Mouse (Mus musculus) gastrocnemius, postnatal 4 days (tissue): ENCODE data around the gene Fam129a. TPM values are rescaled to one million over a fixed set of nuclear protein-coding genes. Genes with fewer than 3 reads are reported as not detected.

Source experiments
- DNase-seq, 2 experiments: peaks; one replicate each; pipeline ENCODE4 v3.0.0; 2021 to 2022; ENCODE audit warnings: low spot score in 2 of 2, mixed read lengths in 2 of 2
- total RNA-seq, 2 experiments: library from RNA; stranded (reverse); gene quantifications; 2 replicates each; pipeline ENCODE4 v1.2.3; 2021

The Fam129a gene
- total RNA-seq, 2 experiments from 2014 or later: 55.7 to 66.2 TPM

DNA sequence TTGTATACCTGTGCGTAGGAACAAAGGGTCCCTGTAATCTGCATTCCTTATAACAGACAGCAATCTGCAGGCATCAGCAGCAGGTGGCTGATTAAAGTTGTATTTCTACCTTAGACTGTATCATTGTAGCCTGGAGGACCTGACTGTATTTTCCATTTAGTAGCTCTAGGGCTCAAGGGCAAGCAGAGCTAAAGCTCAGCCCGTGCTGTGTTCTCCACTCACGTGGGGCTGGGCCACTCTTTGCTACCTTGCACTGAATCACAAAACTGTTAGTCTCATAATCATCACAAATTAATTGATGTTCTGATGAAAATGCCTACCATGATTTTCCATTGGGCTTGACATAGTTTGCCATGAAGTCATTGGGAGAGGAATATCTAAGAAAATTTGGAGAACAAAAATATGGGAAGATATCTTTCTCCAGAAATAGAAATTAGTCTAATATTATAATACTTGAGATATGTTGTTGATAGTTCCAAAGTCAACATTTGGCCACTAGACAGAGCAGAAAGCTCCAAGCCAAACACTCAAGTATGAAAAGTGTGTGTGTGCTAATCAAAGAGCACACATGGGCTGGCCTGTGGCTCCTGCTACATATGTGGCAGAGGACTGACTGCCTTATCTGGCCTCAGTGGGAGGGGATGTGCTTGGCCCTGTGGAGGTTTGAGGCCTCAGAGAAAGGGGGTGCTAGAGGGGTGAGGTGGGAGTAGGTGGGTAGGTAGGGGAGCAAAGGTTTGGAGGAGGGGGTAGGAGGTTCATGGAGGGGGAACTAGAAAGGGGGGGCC is 53.6 kb downstream of the Fam129a start:
- no peak for DNase-seq

DNA sequence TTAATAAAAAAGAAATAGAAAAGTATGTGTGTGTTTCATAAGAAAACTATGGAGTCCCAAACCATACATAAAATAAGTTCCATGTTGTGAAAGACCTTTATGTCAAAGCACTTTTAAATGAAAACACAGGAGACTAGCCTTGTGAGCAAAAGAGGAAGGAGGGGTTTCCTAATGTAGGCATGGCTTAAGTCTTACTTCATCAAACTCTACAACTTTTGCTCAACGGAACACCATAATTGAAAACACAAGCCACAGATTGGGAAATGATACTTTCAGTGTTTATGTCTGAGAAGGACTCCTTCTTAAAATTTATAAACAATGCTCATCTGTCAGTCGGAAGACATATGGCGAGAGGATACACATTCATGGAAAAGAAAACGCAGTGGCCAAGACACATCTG is 54.3 kb downstream of the Fam129a start:
- no peak for DNase-seq

DNA sequence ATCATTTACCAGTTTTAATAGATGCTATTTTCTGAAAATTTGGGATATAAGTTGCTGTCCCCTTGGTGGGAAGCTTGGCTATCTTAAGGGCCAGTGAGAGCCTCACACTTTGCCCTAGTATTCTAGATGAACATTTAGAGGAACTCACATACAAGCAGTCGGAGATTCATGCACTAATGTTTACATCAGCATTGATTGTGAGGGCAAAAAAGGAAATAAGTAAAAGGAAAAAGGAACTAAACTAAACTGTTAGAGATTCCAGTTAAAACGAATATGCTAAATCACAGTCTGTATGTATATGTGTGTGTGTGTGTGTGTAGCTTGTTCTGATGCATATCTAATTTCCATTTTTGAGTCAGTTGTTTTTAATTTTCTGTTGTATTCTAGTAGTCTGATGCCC is 54.7 kb downstream of the Fam129a start:
- DNase-seq: no peak

DNA sequence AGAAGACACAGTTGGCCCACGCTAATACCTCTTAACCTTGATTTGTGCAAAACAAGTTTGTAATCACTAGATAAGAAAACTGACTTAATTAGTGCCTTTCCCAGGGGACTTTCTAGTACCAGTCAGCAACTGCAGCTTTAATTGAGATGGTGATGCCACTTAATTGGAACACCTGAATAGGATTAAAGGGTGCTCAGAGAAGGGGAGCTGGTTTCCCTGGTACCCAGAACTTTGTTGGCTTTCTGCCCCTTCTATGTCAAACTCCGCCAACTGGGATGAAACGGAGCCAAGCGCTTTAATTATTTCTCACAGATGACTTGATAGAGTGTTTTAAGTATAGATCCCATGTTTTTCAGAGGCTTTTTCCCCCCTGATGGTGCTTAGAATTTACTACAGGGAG is 55.6 kb downstream of the Fam129a start:
- no peak for DNase-seq

DNA sequence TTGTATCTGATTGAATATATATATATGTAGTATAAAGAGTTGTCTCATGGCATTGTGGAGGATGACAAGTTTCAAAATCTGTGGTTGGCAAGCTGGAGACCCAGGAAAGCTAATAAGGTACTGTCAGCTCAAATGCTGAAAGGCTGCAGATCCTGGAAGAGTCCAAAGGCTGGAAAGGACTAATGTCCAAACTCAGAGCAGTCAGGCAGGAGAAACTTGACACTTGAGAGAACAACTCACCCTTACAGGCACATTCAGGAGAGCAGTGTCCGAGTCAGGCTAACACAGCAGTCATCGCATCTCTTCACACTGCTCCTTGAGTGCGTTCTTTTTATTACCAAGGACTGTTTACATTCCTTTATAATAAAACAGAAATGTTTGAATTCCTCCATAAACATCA is 56.2 kb downstream of the Fam129a start:
- DNase-seq: no peak

DNA sequence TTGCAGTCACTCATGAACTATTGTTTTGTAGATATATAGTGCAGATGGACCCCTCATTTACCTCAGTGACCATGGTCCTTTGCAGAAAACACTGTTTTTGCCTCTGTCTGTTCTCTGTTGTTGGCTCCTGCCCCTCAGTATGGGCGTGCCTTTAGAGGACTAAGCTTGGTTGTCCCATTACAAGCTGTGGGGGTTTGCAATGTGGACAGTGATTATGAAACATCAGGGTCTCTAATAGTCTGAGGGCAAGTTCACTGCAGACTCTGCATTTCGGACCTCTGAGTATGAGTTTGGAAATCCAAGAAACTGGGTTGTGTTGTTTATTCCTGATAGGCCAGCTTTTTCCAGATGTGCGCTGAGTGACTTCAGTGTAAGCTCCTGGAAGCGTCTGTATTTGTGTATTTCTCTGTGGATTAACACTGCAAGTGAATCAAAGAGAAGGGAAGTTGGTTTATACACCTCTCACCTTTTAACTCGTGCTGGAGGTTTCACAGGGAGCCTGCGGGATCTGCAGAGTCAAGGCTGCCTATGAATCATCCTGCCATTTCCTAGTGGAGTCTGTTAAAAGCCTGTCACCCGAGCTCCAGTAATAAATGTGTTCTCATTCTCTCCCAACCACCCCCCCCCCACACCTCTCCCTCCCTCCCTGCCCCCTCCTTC is 58.7 kb downstream of the Fam129a start:
- DNase-seq: no peak

DNA sequence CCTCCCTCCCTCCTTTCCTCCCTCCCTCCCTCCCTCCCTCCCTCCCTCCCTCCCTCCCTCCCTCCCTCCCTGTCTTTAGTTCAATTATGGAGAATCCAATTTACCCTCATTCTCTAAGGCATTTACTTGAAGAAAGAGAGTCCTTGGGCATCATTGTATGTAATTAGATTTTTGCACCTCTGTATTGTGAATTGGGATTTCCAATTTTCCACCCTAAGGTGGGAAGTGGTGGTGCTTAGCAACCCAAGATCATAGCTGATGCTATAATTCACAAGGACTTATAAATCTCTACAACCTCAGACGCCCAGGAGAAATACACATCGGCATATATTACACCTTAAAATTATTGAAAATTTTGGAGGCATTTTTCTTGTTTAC is 59.3 kb downstream of the Fam129a start:
- no peak for DNase-seq

DNA sequence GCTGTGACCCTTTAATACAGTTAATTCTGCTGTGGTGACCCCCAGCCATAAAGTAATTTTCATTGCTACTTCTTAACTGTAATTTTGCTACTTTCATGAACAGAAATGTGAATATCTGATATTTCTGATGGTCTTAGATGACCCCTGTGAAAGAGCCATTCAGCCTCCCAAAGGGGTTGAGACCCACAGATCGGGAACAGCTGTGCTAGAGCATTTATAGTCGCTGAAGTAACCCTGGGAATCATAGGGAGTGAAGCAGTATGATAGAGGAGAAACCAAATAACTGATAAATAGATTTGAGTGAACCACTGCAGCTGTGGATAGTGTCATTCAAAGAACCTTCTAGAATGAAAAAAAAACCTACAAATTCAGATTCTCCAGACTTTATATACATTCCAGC is 60.1 kb downstream of the Fam129a start:
- no peak for DNase-seq

DNA sequence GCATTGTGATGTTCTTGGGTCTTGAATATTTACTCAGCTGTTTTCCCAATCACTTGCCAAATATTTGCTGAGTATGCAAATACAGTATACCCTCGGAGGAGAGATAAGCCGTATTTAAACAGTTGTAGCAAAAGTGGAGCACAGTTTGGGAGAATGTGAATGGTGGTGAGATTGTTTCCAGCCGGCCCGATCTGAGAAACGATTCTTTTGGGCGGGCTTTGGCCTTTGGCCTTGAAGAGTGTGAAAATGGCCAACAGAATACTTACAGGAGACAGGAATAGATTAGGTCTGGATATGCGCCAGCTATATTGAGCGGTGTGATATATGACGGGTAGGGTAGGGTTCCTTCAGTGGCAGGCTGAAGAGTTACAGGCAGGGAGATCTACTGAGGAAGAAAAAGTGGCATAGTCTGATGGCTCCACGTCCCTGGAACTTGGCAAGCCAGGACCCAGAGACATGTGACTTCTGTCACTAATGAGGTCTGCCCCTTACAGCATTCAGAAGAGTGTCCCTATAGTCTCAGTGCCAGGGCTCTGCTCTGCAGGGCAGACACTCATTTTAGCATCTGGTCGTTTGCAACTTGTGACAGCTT is 60.8 kb downstream of the Fam129a start:
- DNase-seq: no peak

DNA sequence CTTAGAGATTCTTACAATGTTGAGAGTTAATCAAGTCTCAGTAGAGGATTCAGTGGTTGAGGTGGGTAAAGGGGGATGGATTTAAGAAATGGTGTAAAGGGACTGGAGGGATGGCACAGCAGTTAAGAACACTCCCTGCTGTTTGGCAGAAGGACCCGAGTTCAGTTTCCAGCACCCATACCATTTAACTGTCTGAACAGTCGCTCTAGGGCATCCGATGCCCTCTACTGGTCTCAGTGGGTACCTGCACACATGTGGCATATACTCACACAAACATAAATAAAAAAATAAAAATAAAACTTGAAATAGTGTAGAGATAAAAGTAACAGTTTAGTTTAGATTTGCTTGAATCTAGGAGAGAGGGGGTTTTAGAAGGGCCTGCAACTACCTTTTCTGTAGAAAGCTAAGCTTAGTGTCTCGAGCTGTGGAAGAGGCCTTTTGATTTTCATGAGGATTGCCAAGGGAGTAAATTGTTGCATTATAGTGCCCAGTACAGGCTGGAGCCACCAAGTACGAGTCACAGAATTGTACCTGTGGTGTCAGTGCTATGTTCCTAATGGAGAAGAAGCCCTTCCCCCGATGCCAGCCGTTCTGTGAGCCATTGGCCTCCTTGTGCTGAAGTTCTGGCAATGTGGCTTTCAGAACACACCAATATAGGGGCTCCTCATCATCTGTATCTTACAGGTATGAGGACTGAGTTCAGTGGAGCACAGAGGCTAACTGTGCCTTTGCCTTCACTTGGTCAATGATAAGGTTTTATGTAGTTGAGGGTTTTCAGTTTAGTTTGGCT is 61.8 kb downstream of the Fam129a start:
- no peak for DNase-seq

DNA sequence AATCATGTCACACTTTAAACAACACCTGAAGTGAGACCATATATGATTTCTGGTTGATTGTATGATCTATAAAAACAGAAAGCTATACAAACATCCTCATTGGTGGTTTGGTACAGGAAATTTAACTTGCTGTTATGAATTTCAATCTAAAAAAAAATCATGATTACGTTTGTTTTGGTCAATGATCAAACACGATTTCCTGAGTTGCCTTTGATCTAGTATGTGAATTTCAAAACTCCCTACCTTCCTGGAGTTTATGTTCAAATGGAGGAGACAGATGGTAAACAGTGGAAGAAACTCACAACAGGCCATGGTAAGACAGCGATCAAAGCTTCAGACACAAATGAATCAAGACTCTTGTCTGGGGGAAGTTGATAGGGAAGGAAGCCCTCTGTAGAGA is 65.7 kb downstream of the Fam129a start:
- no peak for DNase-seq

DNA sequence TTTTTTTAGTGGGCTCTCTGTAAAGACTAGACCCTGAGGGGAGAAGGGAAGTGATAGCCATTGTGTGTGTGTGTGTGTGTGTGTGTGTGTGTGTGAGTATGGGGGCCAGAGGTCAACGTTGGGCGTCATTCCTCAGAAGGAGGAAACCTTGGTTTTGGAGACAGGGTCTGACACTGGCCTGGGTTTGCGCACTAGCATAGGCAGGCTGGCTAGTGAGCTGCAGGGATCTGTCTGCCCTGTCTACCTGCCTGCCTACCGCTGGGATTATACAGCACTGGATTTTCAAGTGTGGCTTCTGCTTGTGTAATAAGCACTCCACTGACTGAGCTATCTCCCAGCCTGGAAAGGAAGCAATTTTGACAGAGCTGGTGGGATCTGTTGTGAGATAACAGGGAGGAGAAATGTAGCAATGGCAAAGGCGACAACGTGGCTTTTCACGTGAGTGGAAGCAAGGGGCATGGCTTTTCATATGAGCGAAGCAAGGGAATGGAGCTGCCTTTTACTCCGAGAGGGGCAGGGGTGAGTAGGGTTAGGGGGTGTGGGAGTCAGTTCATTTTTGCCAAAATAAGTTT is 66.5 kb downstream of the Fam129a start:
- DNase-seq: no peak

DNA sequence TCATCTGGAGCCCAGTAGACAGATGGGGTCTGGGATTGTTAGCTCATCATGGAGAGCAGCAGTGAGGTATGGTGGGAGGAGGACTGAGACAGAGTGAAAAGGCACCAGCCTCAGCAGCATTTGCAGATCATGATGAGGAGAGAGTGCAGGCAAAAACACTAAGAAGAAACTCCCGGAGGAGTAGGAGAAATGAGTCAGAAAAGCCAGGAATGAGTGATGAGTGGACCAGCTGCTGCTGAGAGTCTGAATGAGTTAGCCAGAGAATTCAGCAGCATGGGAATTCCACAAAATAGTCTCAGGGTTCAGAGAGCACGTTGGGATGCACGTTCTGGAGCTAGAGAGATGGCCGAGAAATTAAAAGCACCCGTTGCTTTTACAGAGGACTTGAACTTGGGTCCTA is 67.4 kb downstream of the Fam129a start:
- DNase-seq: no peak

DNA sequence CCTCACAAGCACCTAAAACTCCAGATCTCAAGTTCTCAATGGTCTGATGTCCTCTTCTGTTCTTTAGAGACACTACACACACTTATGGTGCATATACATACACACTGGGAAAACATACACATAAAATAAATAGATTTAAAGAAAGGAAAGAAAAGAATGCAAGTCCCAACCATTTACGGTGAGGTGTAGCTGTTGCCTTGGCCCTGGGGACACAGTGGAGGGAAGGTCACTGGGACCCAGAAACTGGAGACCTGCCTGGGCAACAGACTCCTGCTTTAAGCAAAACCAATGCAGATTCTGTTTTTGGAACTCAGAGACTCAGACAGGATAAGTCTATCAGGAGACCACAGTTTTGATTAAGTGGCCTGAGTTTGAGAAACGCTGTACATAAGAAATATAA is 67.8 kb downstream of the Fam129a start:
- DNase-seq: no peak

DNA sequence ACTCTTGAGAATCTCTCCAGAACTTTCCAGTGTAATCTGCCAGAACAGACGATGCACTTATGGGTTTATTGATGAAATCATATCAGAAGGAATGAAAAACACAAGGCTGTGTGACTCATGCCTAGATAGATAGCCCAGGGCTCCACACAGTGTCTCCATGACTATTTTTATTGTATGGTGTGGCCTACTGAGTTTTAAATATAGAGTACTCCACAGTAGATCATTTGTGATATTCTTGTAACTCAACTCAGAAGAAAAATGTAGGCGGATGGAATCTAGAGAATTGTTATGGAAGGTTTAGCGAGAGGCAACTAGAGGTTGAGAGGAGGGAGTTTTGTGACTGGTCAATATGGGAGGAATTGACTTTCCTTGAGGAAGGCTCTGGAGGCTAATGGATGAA is 75.4 kb downstream of the Fam129a start:
- no peak for DNase-seq

DNA sequence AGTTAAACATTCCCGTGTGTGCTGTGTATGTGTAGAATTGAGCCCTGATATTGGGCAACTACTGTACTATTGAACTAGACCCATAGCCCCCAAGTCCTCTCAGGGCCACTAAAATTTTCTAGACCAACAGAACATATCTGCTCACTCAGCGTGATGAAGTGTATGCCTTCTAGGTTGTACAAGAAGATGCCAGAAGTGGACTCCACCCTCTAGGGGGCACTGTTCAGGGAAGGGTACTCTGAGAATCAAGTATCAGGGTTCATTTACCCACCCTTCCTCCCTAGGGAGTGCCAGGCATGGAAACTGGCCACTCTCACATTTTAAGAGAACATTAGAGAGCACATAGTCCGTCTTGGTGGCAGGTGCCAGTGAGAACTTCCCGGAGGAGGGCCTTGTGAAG is 77.1 kb downstream of the Fam129a start:
- DNase-seq: no peak

DNA sequence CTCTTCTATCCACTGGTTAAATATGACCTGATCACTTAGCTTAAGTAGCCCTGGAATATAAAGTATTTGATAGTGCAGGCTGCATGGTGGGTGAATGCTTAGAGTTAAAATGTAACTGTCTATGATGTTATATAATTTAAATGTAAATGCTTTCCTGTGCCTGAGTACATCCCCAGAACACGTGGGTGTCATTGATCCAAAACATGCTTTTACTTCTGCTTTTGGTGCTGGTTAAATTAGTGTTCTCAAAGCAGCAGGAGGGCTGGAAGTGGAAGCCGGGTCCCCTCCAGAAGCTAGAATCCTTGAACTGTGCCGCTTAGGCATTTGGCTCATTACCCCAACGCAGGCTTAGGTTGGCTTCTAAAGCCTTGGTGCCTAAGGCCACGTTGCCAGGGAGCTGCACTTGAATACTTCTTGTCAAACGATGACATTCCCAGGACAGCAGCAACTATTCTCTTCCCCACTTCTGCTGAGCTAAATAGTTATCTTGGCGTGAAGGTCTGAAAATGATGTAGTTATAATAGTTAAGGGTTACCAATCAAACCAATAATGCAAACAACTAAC is 86.1 kb downstream of the Fam129a start:
- DNase-seq: no peak

DNA sequence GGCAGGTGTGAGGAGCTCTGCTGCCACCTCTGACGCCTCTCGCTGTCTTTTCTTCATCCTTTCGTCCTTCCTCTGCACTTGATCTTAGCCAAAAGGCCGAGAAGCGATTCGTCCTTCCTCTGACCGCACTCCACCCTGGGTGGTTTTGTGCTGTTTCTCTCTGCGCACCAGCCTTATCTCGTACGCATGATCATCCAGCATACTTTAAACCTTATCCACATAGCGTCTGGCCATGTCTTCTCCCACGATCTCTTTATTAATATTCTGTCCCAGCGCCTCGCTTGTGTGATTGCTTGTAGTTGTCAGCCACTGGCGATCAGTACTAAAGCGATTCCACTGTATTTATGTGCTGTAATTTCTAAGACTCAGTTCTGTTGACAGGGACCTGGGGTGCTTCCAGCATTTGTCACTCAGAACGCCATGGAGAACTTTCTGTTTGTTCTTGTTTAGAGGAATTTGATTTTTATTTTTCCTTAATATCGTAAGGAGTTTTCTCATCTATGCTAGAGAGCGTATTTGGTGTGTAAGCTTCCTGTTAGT is 87.4 kb downstream of the Fam129a start:
- DNase-seq: no peak

DNA sequence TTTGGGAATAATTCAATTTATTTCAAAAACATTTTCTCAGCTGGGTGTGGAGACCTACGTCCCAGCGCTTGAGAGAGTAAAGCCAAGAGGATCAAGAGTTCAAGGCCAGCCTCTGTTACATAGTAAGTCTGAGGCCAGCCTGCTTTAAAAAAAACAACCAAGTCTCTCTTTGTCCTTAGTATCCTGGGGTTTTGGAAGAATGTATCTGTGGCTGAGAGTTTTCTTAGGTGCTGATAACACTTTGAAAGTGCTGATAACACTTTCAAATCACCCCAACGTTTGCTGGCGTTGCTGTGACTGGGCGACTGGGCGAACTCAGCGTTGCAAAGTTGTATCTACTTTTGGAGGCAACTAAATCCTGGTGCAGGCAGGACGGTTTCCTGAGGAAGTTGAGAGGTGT is 88.7 kb downstream of the Fam129a start:
- DNase-seq: no peak

DNA sequence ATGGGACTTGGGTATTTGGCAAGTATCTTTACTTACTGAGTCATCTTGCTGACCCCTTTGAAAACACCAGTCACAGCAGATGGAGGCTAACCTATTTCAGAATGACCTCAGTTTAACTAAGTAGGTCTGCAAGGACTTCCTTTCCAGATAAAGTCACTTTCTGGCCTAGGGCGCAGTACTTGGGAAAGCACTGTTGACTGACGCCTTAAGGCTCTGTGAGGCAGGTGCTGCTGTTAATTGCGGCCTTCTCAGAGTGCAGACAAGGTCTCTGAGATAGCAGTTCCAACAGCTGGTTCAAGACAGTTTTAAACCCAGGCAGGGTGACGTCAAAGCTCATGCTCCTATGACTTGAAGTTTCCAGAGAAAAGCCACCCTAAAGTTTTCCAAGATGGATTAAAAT is 89.3 kb downstream of the Fam129a start:
- DNase-seq: no peak

DNA sequence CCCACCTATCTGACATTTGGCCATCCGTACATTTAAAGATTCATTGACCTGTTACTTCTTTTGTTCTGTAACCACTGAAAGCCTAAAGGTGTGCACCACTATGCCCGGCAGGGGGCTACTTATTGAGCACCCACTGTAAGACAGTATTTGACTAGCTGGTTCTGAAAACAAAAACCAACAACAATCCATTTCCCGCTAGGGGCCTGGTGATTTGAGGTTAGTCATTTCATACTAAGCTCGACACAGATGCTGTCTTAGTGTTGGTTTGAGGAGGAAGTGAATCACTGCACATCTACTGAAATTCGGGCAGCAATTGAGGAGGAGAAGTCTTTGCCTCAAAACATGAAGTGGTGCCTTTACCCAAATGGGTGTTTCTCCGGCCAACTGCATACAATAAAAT is 89.9 kb downstream of the Fam129a start:
- DNase-seq: no peak
